Mouse (Mus musculus) heart, postnatal 4 days (tissue): ENCODE measurements around the gene Snapc5. TPM values are rescaled to one million over a fixed set of nuclear protein-coding genes. Genes with fewer than 3 reads are reported as not detected.
"Not testable (repeated sequence)": the region's sequence is repeated elsewhere in the genome, so short reads cannot be mapped to it uniquely, and the experiment has no call there.

ENCODE experiments used
- DNase-seq: peaks from one replicate; pipeline ENCODE4 v3.0.0; 2021
- total RNA-seq, 2 experiments: library from RNA; stranded (reverse); gene quantifications; 2 replicates each; pipeline ENCODE4 v1.2.3; 2021

Gene Snapc5
- total RNA-seq = 10 to 100 TPM; 16.5 to 19.3 TPM

DNA sequence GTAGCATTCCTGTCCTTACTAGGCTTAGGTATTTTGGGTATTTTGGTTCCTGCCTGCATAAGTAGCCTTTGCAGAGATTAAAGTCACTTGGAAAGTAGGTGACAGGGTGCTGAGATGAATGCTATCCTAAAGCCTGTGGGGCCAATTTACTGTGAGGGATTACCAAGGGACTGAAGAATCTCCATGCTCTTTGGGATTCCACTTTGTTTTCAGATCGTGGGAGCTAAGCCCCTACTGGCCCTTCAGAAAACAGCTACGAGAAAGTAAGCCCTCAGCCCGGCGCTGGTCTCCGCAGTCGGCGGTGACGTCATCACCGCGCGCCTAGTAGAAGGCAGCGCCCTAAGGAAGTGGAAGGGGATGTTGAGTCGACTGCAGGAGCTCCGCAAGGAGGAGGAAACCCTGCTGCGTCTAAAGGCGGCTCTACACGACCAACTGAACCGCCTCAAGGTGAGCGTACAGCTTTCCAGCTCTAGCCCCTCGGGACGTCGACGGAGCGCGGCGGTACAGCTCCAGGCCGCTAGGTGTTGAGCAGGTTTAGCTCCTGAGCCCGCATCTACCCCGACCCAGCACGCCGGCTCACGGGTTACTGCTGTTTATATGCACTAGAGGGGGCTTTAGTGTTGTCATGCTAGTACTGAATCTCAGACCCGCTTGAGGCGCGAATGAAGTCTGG is at the start of gene Snapc5:
Snapc5 (plus strand) TSS at position 301 of the 673 bp plus-strand sequence.
- peak; percentile 92 for DNase-seq

DNA sequence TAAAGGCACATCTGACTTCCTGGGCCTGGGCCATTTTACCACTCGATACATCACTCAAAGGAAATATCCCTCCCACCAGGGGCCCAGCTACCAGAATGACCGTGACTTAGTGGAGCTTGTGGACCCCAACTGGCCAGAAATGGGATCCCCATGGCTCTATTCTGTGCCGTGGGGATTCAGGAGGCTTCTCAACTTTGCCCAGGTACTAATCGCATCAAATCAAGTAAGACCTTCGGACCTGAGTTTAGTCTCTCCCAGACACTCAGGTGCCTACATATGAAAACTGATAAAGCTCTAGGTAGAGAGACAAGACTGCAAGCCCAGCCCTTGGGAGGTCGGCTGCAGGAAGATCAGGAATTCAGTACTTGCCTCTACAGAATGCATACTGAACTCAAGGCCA is 47.5 kb upstream of the Snapc5 start:
- no peak for DNase-seq

DNA sequence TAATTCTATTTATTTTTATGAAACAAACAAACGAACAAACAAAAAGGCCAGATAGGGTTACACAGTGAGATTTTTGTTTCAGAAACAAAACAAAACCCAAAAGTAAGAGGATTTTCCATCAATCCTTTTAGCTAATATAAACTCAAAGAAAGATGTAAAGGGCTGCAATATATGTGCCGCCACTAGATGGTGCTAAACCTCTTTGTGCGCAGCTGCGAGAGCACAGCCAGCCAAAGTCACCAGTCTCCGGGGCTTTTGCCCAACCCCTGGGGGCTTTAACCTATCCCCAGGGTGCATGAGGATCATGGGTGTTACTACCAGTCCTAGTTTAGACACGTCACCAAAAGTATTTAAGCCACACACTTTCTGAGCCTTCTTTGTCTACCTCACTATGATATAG is 40.2 kb upstream of the Snapc5 start:
- DNase-seq = peak; percentile 68

DNA sequence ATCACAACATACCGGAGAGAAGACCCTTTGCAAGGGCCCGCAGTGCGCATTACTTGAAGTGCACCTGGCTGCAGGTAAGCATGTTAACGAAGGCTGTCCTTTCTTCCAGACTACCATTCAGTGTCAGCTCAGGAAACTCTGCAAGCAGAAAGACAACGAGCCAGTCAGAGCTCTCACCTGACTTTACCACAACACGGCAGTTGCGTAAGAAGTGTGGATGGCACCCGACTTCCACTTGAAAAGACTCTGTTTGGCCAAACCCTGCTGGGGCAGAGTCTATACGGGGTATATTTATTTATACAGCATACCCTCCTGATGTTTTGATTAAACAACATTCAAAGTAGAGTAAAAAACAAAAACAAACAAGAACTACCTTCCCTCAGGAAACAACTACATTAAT is 39.2 kb upstream of the Snapc5 start:
- DNase-seq = no peak

DNA sequence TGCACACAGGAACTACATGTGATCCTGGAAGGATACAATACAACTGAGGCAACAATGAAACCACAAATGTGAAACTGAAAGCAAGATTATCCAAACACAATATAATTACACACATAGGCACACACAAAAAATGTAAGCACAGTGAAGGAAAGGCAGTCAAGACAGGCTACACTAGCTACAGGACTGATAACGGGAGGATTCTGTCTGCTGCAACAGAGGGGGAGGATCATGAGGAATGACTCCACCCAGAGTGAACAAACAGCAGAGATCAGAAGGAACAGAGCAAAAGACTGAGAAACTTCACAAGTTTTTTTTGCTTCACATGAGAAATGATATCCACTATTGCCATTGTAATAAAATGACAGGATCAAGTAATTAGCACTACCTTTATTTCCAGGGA is 22.4 kb upstream of the Snapc5 start:
- DNase-seq = no peak

DNA sequence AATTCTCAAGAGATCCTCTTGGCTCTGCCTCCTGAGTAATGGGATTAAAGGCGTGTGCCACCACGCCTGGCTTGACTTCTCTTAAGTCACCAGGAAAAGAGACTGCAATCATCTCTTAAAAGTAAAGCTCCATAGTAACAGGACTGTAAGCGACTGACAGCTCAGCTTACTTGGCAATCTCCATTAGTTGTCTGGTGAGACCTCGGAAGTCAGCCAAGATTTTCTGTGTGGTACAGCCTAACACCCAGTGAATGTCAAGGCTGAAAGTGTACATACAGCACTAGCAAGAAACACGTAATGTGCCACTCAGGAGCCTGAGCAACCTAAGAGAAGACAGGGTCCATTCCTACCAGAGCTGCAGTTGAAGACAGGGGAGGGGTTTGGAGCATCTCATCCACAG is 18.6 kb upstream of the Snapc5 start:
- DNase-seq = no peak

DNA sequence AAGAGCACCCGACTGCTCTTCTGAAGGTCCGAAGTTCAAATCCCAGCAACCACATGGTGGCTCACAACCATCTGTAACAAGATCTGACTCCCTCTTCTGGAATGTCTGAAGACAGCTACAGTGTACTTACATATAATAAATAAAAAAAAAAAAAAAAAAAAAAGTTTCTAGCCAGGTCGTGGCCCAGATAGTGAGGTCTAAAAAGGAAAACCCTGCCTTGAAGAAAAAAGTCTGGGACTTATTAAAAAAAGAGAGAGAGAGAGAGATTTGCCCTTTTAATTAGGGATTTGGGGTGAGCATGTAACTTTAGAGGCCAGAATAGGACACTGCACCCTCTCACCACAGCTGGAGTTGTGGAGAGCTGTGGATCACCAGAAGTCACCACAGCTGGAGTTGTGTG is 9.1 kb upstream of the Snapc5 start:
- DNase-seq = not testable (repeated sequence)

DNA sequence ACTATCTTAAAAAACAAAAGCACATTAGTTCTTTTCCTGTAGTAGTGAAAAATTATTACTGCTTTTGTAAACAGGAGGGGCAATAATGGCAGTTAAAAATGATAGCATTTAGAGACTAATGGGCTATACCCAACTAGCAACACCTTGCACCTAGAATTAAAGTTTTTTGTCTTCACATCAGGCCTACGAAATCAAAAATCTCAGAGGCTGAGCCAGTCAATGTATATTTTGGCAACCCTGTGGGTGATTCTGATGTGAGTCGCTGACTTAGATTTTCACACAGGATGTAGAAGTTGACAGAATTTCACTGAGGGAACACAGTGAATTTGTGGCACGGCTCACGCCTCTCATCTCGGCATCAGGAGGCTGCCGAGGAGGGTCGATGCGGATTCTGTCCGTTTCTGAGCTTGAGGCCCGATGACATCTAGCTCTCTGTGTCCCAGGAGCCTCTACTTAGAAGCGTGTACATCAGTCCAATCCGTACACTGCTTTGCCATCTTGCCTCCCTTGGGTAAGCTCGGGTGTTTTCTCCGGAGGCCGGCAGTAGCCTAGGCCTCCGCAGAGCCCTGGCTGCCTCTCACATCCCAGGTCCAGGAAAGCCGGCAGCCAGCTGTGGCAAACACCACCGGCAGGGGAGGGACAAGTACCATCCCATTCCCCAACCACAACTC is 6.8 kb upstream of the Snapc5 start:
- no peak for DNase-seq

DNA sequence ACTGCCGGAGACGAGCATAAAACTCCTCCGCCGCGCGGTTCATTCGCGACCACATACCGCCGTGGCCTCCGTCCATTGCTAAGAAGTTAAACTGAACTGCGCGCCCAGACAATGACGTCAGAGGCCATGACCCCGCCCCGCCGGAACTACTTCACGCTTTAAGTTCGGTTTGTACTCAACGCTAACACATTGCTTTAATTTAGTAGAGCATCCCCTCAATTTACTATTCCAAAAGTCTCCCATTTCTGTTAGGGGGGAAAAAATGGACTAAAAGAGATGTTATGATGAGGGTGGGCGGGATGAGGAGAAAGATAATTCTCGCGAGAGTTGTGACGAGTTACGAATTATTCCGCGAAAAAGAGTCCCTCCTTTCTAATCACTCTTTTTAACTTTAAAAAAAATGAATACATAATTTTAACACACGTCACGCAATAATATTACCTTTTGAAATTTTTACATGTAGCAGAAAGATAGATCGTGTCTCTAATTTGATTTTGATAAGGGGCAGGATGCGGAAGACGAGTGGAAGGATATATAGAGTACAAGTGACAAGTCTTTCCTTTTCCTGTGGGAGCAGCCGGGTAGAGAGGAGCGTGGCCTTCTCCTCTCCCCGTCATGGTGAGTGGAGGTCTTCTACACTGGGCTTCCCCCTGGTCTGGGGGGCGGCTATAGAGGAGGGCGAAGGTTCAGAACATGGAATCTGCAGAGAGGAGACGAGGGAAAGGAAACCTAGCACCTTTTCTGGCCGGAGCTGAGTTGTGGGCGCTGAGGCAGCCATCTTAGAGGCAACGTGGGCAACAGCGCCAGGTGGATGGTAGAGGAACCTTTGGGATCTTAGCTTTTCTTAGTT is 6.0 kb upstream of the Snapc5 start, which contains the start of the genes Zwilch and Rpl4:
Zwilch (minus strand) TSS at position 289 of the 850 bp plus-strand sequence.
Rpl4 (plus strand) TSS at position 560 of the 850 bp plus-strand sequence.
- DNase-seq = peak; percentile 84

DNA sequence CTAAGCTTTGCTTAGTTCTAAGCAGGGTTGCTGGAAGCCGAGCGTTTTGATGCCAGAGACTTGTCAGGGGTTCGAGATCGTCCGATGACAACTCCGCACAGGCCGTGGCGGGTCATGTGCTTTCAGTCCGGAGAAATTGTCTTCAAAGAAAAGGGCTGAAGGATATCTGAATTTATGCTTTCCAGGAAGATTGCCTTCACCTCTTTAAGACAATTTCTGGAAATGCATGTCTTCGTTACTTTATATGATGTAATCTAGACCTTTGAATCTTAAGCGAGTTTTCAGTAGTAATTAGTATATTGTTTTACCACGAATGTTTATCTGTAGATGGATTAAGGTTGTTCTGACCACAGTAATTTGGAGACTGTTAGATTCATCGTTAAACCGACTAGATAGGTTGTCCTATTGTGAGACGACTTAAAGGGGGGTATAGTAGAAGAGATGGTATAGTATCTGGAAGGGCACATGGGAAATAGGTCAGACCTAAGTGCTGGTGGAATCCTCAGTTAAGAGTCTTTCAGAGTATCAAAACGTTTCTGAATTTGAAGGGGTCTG is 5.3 kb upstream of the Snapc5 start:
- DNase-seq = no peak

DNA sequence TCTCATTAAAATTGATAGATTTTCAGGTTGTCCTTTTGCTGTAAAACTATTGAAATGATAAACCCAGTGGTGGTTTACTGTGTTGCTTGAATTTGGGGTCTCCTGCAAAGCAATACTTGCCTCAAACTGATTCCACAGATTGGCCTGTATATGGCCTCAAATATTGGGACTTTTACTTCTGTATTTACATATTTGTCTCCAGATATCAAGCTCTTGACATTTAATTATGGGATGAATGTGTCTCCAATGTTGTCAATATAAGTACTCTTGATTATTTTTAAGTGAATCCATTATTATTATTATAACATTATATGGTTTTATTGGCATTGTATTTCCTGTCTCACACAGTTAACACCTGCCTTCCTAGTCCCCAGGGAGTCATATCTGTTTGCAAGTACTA is 4.7 kb upstream of the Snapc5 start:
- DNase-seq = no peak

DNA sequence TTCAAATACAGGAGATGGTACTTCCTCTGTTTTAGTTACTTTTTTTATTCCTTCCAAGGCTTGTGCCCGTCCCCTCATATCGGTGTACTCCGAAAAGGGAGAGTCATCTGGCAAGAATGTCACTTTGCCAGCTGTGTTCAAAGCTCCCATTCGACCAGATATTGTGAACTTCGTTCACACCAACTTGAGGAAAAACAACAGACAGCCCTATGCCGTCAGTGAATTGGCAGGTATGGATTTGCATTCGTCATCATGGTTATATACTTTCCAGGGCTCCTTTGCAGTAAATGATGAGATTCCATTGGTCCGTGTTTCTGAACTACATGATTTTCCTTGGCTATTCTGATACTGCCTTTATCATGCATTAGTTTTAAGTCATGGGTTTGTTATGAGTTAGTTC is 4.3 kb upstream of the Snapc5 start:
- DNase-seq = no peak

DNA sequence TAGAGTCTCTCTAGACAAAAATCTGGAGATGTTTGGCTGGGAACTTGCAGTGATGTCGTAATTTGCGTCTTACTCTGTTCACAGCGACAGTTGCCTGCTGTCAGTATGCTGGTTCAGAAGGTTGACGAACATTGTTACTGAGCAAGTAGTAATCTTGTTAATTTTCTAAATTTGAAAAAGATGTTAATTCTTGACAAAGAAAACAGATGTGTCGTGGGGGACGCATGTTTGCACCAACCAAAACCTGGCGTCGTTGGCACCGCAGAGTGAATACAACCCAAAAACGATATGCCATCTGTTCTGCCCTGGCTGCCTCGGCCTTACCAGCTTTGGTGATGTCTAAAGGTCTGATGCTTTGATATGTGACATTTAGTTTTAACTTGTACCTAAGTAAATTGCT is 3.7 kb upstream of the Snapc5 start:
- no peak for DNase-seq

DNA sequence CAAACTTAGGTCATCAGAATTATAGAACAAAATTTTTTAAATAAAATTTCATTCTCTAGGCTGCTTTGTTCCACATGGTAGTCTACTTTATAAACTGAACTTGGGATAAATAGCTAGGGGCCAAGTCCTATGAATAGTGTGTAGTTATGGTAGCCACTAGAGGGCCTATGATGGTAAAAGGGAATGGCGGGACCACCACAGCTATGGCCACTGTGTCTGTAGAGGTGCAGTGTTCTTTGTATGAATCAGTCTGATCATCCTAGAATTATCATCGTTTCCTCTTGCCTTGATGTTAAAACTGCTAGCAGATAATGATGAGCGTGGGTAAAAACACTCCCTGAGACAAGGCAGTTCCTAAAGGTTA is 482 bp upstream of the Snapc5 start:
- no peak for DNase-seq

DNA sequence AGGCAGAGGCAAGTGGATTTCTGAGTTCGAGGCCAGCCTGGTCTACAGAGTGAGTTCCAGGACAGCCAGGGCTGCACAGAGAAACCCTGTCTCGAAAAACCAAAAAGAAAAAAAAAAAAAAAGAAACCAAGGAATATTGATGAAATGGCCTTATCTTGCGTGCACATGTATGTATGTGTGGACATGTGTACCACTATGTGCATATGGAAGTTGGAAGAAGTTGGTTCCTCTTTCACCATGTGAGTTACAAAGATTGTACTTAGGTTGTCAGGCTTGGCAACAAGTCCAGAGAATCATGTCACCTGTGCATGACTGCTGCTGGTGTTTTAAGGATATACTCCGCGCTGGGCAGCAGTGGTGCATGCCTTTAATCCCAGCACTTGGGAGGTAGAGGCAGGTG is 4.2 kb downstream of the Snapc5 start:
- DNase-seq = not testable (repeated sequence)

DNA sequence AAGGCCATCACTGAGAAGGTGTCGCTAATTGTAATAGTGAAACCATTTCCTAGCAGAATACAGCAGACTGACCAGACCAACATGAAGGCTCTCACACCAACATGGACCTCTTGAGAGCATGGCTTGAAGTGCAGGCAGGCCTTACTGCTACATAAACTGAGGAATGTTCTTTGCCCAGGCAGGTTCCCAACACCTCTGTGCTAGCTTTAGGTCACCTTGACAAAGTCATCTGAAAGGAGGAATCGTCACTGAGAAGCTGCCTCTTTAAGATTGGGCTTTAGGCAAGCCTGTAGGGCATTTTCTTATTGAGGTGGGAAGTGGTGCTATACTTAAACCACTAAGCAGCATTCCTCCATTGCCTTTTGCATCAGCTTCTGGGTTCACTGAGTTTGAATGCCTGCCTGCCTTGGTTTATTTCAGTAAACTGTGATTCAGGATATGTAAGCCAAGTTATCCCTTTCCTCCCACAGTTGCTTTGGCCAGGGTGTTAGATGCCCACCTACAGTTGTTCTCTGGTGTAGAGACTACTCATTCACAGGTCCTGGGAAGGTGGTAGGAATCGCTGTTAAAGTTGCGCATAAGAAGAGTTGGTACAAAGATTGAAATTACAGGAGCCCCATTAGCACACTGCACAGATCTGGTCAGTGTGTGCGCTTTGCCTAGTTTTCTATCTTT is 5.2 kb downstream of the Snapc5 start:
- DNase-seq = no peak

DNA sequence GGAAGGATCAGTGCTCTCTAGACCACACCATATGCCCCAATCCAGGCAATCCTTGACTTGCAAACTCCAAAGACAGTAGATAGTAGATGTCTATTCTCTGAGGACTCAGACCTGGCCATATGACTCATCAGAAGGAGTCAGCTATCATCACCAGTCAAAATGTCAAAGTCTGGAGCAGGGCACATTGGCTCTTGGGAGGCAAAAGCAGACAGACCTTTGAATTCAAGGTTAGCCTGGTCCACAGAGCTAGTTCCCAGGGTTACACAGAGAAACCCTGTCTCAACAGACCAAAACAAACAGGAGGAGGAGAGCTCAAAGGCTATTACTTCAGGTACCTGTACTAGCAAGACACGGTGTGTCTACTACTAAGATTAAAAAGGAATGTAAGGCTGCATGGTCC is 14.8 kb downstream of the Snapc5 start:
- DNase-seq = no peak

DNA sequence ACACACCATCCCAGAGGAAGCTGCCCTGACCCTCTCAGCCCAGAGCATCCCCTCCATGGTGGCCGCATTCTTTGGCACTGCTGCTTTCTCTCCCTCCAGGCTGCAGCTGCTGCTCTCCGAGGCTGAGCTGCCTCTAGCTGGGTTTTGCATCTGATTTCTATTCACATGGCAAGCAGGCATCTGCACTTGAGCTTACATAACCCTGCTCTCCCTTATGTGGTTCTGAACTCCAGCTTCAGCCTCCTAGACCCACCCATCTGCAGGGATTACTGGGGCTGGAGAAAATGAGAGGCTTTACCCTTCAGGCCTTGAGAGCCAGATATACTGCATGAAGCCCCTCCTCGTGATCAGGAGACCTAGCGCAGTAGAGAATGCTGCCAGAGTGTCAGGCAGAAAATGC is 16.5 kb downstream of the Snapc5 start:
- peak; percentile 11 for DNase-seq

DNA sequence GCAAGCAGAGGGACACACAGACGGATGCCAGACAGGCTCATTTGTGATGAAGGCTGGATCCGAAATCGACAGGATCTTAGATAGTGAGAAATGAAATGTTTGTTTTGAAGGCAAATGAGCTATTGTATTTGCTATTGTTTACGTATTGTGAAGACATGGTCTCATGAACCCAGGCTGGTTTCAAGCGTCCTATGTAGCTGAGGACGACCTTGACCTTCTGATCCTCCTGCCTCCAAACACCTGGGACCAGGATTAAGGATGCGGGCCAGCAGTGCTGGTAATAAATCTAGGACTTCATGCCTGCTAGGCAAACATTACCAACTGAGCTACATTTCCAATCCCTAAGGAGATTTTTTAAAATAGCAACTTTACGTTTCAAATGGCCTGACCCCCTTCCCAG is 18.4 kb downstream of the Snapc5 start:
- no peak for DNase-seq

DNA sequence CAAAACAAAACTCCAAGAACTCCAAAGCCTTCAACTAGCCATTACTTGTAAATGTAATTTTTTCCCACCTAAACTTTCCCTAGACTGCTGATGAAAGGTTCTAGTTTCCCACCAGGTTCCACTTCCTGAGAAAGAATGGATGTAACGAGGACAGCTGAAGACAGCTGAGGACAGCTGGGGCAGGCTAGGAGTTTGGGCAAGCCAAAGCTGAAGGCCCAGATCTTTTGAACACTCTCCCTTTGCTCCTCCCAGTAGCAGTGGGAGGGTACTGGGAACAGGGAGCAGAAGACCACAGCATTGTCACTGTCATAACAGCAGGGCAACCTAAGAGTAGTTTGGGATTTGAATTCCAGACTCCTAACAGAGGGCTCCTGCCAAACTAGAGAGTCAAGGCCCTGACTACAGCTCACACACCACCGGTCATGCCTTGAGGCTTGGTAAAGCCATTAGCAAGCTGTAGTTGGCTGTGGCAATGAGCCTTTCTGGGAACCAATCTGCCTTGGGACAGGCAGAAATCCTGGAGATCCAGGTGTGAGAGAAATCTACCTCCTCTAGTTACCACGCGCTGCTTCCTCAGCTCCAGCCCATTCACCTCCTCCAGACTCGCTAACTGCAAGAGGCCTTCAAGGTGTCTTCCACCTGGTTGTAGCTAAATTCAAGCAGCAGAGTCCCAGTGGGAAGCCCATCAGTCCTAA is 19.1 kb downstream of the Snapc5 start:
- DNase-seq = no peak

DNA sequence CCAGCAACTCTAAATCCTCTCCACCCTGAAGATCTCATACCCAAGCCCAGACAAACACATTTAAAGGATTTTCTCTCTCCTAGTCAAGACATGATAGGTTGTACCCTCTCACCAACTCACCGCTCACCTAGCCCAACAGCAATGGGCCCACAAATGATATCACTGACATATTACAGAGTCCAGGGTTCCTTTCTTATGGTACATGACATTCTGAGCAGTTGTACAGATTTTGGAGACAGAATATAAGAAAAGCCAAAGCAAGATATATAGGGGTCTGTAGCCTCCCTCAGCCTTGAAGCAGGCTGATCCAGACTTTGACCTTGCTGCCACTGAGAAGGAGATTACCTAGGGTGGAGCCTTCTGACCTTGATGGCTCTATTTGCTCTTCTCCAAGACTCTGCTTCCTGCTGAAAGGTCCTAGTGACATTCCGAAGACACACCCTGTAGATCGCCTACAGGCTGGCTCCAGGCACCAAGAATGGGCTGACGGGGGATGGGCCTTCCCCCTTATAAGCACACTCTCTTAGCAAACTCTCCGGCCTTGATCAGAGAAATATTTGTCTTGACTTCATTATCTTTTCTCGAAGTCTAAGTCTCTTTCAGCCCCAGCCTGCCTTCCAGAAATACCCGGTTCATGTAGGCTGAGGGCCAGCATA is 19.8 kb downstream of the Snapc5 start:
- DNase-seq = not testable (repeated sequence)
